Mouse (Mus musculus) heart, adult 11 months (tissue): ENCODE results near the gene Rdh16.
"Not testable (repeated sequence)": the region's sequence is repeated elsewhere in the genome, so short reads cannot be mapped to it uniquely, and the experiment has no call there.

Source experiments
- DNase-seq: peaks from one replicate; pipeline ENCODE4 v3.0.0; 2022

Gene Rdh16

GRCm38 (mm10) chr10:127800891-127801290 lies at the start of gene Rdh16:
Rdh16 (plus strand) TSS chr10:127801152.
- DNase-seq, result peak; percentile 90

- peak; percentile 98 for DNase-seq
Observed at GRCm38 (mm10) chr10:127751548-127751947, 49.4 kb upstream of the Rdh16 start, which contains the start of gene Gpr182. Gpr182 (minus strand) TSS chr10:127751732.

GRCm38 (mm10) chr10:127754566-127755166 lies 46.3 kb upstream of the Rdh16 start:
- peak; percentile 94 for DNase-seq

- DNase-seq, result peak; percentile 93
Observed at GRCm38 (mm10) chr10:127755246-127755645, 45.7 kb upstream of the Rdh16 start.

GRCm38 (mm10) chr10:127755770-127756468 lies 45.0 kb upstream of the Rdh16 start:
- peak; percentile 97 for DNase-seq

- DNase-seq, result peak; percentile 74
Observed at GRCm38 (mm10) chr10:127759181-127760110, 41.5 kb upstream of the Rdh16 start, which contains the start of the genes Rdh1 and Rdh16f1. Rdh1 (plus strand) TSS chr10:127759721. Rdh16f1 (plus strand) TSS chr10:127759787.

GRCm38 (mm10) chr10:127762926-127763325 lies 38.0 kb upstream of the Rdh16 start:
- peak; percentile 85 for DNase-seq

- DNase-seq, result no peak
Observed at GRCm38 (mm10) chr10:127763914-127764680, 36.9 kb upstream of the Rdh16 start.

GRCm38 (mm10) chr10:127766564-127766963 lies 34.4 kb upstream of the Rdh16 start:
- DNase-seq, result peak; percentile 7

- no peak for DNase-seq
Observed at GRCm38 (mm10) chr10:127776011-127776410, 24.9 kb upstream of the Rdh16 start, which contains the start of gene Rdh9. Rdh9 (plus strand) TSS chr10:127776386.

- peak; percentile 80 for DNase-seq
Observed at GRCm38 (mm10) chr10:127782321-127782720, 18.6 kb upstream of the Rdh16 start.

- DNase-seq, result not testable (repeated sequence)
Observed at GRCm38 (mm10) chr10:127785411-127785810, 15.5 kb upstream of the Rdh16 start.

GRCm38 (mm10) chr10:127799295-127799694 lies 1.7 kb upstream of the Rdh16 start:
- DNase-seq, result peak; percentile 68

GRCm38 (mm10) chr10:127801612-127802011 lies 660 bp downstream of the Rdh16 start:
- peak; percentile 62 for DNase-seq

- peak; percentile 68 for DNase-seq
Observed at GRCm38 (mm10) chr10:127802236-127802635, 1.3 kb downstream of the Rdh16 start.

GRCm38 (mm10) chr10:127804416-127804815 lies 3.5 kb downstream of the Rdh16 start:
- DNase-seq, result peak; percentile 40

GRCm38 (mm10) chr10:127815888-127816287 lies 14.9 kb downstream of the Rdh16 start:
- DNase-seq, result peak; percentile 45

- not testable (repeated sequence) for DNase-seq
Observed at GRCm38 (mm10) chr10:127817268-127817910, 16.4 kb downstream of the Rdh16 start.

- DNase-seq, result not testable (repeated sequence)
Observed at GRCm38 (mm10) chr10:127821806-127822205, 20.9 kb downstream of the Rdh16 start.

- DNase-seq, result peak; percentile 66
Observed at GRCm38 (mm10) chr10:127825386-127825785, 24.4 kb downstream of the Rdh16 start.

- DNase-seq, result peak; percentile 70
Observed at GRCm38 (mm10) chr10:127829121-127829520, 28.2 kb downstream of the Rdh16 start.

GRCm38 (mm10) chr10:127834186-127834585 lies 33.2 kb downstream of the Rdh16 start:
- peak; percentile 46 for DNase-seq
